Mouse (Mus musculus) midbrain, embryonic 14.5 days (tissue): ENCODE data around the gene Pbx3. TPM values are rescaled to one million over a fixed set of nuclear protein-coding genes. Genes with fewer than 3 reads are reported as not detected.

Source experiments
- ATAC-seq: fragments of 200-750 bp; cut with Nextera tagmentation; 2 replicates; pipeline ENCODE4 v1.8.0; 2017; ENCODE audit warnings: moderate number of reproducible peaks, moderate library complexity; ENCODE audit not compliant: low FRiP score, low TSS enrichment
- DNase-seq: peaks from one replicate; pipeline ENCODE4 v3.0.0-alpha.2; 2015
- H3K27ac ChIP-seq: fragments of 300-500 bp; sonication (generic); replicated peaks from 2 replicates; pipeline ENCODE4 v1.5.1; 2014; ENCODE audit warnings: mild to moderate bottlenecking, low read depth, low read length, moderate library complexity
- H3K27me3 ChIP-seq: fragments of 300-500 bp; sonication (generic); 2 replicates; pipeline ENCODE4 v1.6.1; 2014; ENCODE audit warnings: low read length, control low read depth, mixed read lengths; ENCODE audit not compliant: control insufficient read depth, insufficient read depth
- H3K36me3 ChIP-seq: fragments of 300-500 bp; sonication (generic); 2 replicates; pipeline ENCODE4 v1.6.1; 2014; ENCODE audit warnings: low read length, control low read depth; ENCODE audit not compliant: control insufficient read depth, insufficient read depth
- H3K4me1 ChIP-seq: fragments of 300-500 bp; sonication (generic); 2 replicates; pipeline ENCODE4 v1.6.1; 2014; ENCODE audit warnings: mild to moderate bottlenecking, antibody characterized with exemption, low read length, control low read depth; ENCODE audit not compliant: control insufficient read depth, insufficient read depth
- H3K4me2 ChIP-seq: fragments of 300-500 bp; sonication (generic); 2 replicates; pipeline ENCODE4 v1.6.1; 2014; ENCODE audit warnings: mild to moderate bottlenecking, low read length, moderate library complexity
- H3K4me3 ChIP-seq: fragments of 300-500 bp; sonication (generic); replicated peaks from 2 replicates; pipeline ENCODE4 v1.5.1; 2014; ENCODE audit warnings: low read depth, low read length
- H3K9ac ChIP-seq: fragments of 300-500 bp; sonication (generic); replicated peaks from 2 replicates; pipeline ENCODE4 v1.6.1; 2014; ENCODE audit warnings: mild to moderate bottlenecking, low read length, moderate library complexity
- H3K9me3 ChIP-seq: fragments of 300-500 bp; sonication (generic); 2 replicates; pipeline ENCODE4 v1.6.1; 2016; ENCODE audit warnings: low read length, control low read depth, mixed read lengths; ENCODE audit not compliant: control insufficient read depth
- WGBS: fragments of 180-500 bp; shearing (Covaris S2); extraction: QIAGEN DNeasy Blood & Tissue Kit; methylation state at CpG from one replicate; pipeline ENCODE4 v1.1.7; 2014; 5-methylcytosine and 5-hydroxymethylcytosine counted together
- polyA plus RNA-seq: library from polyadenylated mRNA; unstranded; fragments of >200 nt; fragmentation: Nextera tagmentation; extraction: Ambion mirVana; gene quantifications from 2 replicates; pipeline ENCODE4 v1.2.1, GENCODE M21; 2014

The Pbx3 gene
- polyA plus RNA-seq, 1 experiment from 2014 or later: 150 TPM

- H3K27ac ChIP-seq: peak overlapping the region; percentile 41; the same call in 1 of the 2 replicates
- no peaks in the 10 kb centered on the region for H3K9me3 ChIP-seq
- H3K4me3 ChIP-seq: no peak overlapping the region
- peak overlapping the region; percentile 34; the same call in 1 of the 2 replicates for H3K9ac ChIP-seq
- H3K36me3 ChIP-seq: no peaks in the 10 kb centered on the region
- ATAC-seq (peak; percentile 31; the same call in 1 of the 2 replicates), DNase-seq (peak; percentile 48)
- WGBS: 45% methylated on average over 10 of the region's 10 CpGs
- H3K27me3 ChIP-seq: no peaks in the 10 kb centered on the region
- H3K4me2 ChIP-seq: no peak overlapping the region
- peaks cover 33% of the 10 kb centered on the region for H3K4me1 ChIP-seq
Observed at GRCm38 (mm10) chr2:34275630-34276193, 97.2 kb downstream of the Pbx3 start.

GRCm38 (mm10) chr2:34262046-34262445 lies 110.9 kb downstream of the Pbx3 start:
- Histone ChIP-seq H3K4me1 (peaks cover 26% of the 10 kb centered on the region), H3K9ac (no peak overlapping the region), H3K27ac (no peak overlapping the region), H3K4me3 (no peak overlapping the region), H3K27me3 (no peaks in the 10 kb centered on the region), H3K4me2 (no peak overlapping the region), H3K36me3 (no peaks in the 10 kb centered on the region), H3K9me3 (no peaks in the 10 kb centered on the region)
- DNase-seq (no peak), ATAC-seq (no peak)

- WGBS: 11% methylated on average over 4 of the region's 4 CpGs
- ATAC-seq (peak; percentile 40; the same call in 1 of the 2 replicates), DNase-seq (no peak)
- no peaks in the 10 kb centered on the region for H3K9me3 ChIP-seq
- no peak overlapping the region for H3K9ac ChIP-seq
- no peaks in the 10 kb centered on the region for H3K27me3 ChIP-seq
- H3K4me2 ChIP-seq: no peak overlapping the region
- H3K4me3 ChIP-seq: no peak overlapping the region
- no peaks in the 10 kb centered on the region for H3K36me3 ChIP-seq
- H3K27ac ChIP-seq: peak overlapping the region; percentile 67
- H3K4me1 ChIP-seq: peaks cover 26% of the 10 kb centered on the region
Observed at GRCm38 (mm10) chr2:34260653-34261076, 112.3 kb downstream of the Pbx3 start.

GRCm38 (mm10) chr2:34258256-34258655 lies 114.7 kb downstream of the Pbx3 start:
- no peak overlapping the region for H3K9ac ChIP-seq
- no peaks in the 10 kb centered on the region for H3K36me3 ChIP-seq
- ATAC-seq (no peak), DNase-seq (no peak)
- peaks cover 27% of the 10 kb centered on the region for H3K4me1 ChIP-seq
- H3K4me3 ChIP-seq: no peak overlapping the region
- WGBS: 47% methylated on average over 2 of the region's 2 CpGs
- no peak overlapping the region for H3K27ac ChIP-seq
- no peaks in the 10 kb centered on the region for H3K9me3 ChIP-seq
- no peak overlapping the region for H3K4me2 ChIP-seq
- H3K27me3 ChIP-seq: no peaks in the 10 kb centered on the region

GRCm38 (mm10) chr2:34257611-34258010 lies 115.3 kb downstream of the Pbx3 start:
- no peak overlapping the region for H3K9ac ChIP-seq
- no peak overlapping the region for H3K27ac ChIP-seq
- no peak for ATAC-seq
- H3K27me3 ChIP-seq: no peaks in the 10 kb centered on the region
- WGBS: 78% methylated on average over 2 of the region's 2 CpGs
- no peak overlapping the region for H3K4me2 ChIP-seq
- H3K4me3 ChIP-seq: no peak overlapping the region
- no peak for DNase-seq
- H3K9me3 ChIP-seq: no peaks in the 10 kb centered on the region
- H3K4me1 ChIP-seq: peaks cover 30% of the 10 kb centered on the region
- no peaks in the 10 kb centered on the region for H3K36me3 ChIP-seq

- H3K4me1 ChIP-seq: peaks cover 35% of the 10 kb centered on the region
- WGBS: 70% methylated on average over 6 of the region's 6 CpGs
Observed at GRCm38 (mm10) chr2:34256000-34256553, 116.9 kb downstream of the Pbx3 start.

GRCm38 (mm10) chr2:34253627-34254026 lies 119.3 kb downstream of the Pbx3 start:
- H3K9ac ChIP-seq: no peak overlapping the region
- no peaks in the 10 kb centered on the region for H3K9me3 ChIP-seq
- H3K27ac ChIP-seq: no peak overlapping the region
- no peaks in the 10 kb centered on the region for H3K36me3 ChIP-seq
- 39% methylated on average over 1 of the region's 1 CpGs for WGBS
- H3K4me3 ChIP-seq: no peak overlapping the region
- H3K4me2 ChIP-seq: no peak overlapping the region
- DNase-seq: no peak
- no peaks in the 10 kb centered on the region for H3K27me3 ChIP-seq
- H3K4me1 ChIP-seq: peaks cover 44% of the 10 kb centered on the region
- no peak for ATAC-seq

More at GRCm38 (mm10) chr2:34256000-34256553, 116.9 kb downstream of the Pbx3 start:
- H3K9ac ChIP-seq: no peak overlapping the region
- no peaks in the 10 kb centered on the region for H3K27me3 ChIP-seq
- no peak overlapping the region for H3K27ac ChIP-seq
- no peaks in the 10 kb centered on the region for H3K9me3 ChIP-seq
- peak; percentile 60 for DNase-seq
- no peak for ATAC-seq
- no peak overlapping the region for H3K4me2 ChIP-seq
- H3K36me3 ChIP-seq: no peaks in the 10 kb centered on the region
- no peak overlapping the region for H3K4me3 ChIP-seq

- no peak overlapping the region for H3K9ac ChIP-seq
- no peak overlapping the region for H3K4me3 ChIP-seq
- no peak overlapping the region for H3K4me2 ChIP-seq
- 30% methylated on average over 1 of the region's 1 CpGs for WGBS
- DNase-seq (no peak), ATAC-seq (no peak)
- H3K27ac ChIP-seq: no peak overlapping the region
- no peaks in the 10 kb centered on the region for H3K9me3 ChIP-seq
- peaks cover 46% of the 10 kb centered on the region for H3K4me1 ChIP-seq
- no peaks in the 10 kb centered on the region for H3K36me3 ChIP-seq
- no peaks in the 10 kb centered on the region for H3K27me3 ChIP-seq
Observed at GRCm38 (mm10) chr2:34253111-34253510, 119.8 kb downstream of the Pbx3 start.

- Histone ChIP-seq H3K36me3 (no peaks in the 10 kb centered on the region), H3K4me3 (no peak overlapping the region), H3K4me1 (peaks cover 44% of the 10 kb centered on the region), H3K9me3 (no peaks in the 10 kb centered on the region), H3K4me2 (no peak overlapping the region), H3K9ac (no peak overlapping the region), H3K27me3 (no peaks in the 10 kb centered on the region), H3K27ac (0 out of 2 replicates have a peak overlapping the region, but pooled peaks have one; percentile 1)
- WGBS: 60% methylated on average over 3 of the region's 3 CpGs
- no peak for DNase-seq
- no peak for ATAC-seq
Observed at GRCm38 (mm10) chr2:34252286-34252685, 120.7 kb downstream of the Pbx3 start.
